Mouse (Mus musculus) mature B cell (primary cell): ENCODE data around the gene Rec8.

ENCODE experiments used
- in situ Hi-C: fragments of 300-500 bp; cut with MboI; formaldehyde crosslinking; loops from 2 replicates; pipeline ENCODE4 v1.14.3; 2019

Rec8 gene

DNA sequence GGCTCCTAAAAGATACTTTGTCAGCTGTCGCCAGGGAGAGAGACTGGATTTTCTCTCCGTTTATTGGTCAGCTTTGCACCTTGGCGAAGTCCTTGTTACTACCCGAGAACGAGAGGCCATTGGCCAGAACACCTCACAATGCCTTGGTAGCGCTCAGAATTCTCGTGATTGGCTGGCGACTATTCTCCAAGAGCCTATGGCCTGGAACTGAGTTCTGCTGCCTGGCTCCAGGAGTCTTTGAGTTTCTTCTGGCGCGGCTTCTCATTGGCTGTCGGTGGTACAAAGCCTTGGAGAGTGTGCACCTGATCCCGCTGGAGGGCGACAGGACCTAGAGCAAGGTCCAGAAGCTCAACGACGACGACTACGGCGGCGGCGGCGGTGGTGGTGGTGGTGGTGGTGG, at the start of gene Rec8:
Rec8 (plus strand) TSS at position 216 of the 400 bp plus-strand sequence.
- in situ Hi-C loops, result no loop called here

DNA sequence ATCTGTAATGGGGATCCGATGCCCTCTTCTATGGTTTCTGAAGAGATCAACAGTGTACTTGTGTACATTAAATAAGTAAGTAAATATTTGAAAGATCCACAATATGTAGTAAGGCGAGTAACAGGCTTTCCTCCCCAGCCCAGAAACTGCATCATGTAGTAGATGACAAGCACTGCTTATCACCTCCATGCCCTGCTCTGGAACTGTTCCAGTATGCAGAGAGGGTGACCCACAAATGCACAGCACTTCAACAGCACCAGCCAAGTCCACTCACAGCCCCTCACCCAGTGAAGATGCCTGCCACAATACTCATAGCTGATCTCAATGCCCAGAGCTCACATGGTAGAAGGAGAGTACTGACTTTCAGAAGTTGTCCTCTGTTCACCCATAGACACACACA, 47.2 kb upstream of the Rec8 start:
- in situ Hi-C loops, result no loop called here

DNA sequence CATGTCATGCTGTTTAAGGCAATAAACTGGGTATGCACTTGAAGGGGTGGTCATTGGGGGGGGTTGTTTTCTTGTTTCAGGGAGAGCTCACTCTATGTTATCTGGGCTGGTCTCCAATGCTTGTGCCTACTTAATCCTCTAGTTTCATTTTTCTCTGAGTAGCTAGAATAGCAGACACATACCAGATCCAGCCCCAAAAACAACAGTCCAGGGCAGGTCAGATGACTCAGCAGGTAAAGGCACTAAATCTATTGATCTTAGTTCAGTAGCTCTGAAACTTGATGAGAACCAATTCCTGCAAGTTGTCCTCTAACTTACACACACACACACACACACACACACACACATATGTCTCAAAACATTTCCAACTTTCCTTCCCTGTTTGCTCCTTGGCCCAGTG, 46.1 kb upstream of the Rec8 start:
- in situ Hi-C loops, result no loop called here

DNA sequence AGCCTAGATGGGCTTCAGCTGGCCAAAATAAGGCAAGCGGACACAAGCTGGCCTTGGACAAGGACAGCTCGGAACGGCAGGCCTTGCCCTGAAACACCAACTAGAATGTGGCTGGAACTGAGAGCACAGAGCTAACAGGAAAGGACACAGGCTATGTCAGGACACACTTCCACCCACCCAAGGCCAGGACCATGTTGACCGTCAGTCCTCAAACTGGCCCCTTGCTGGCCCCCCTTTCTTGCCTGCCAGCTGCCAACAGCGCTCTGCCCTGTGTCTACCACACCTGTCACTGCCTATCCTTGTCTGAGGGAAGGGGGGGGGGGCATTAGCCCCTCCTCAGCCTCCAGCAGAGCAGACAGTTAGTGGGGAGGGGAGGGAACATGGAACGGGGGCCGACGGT, 42.5 kb upstream of the Rec8 start, which contains the start of gene Fitm1:
Fitm1 (plus strand) TSS at position 316 of the 400 bp plus-strand sequence.
- in situ Hi-C loops, result no loop called here

DNA sequence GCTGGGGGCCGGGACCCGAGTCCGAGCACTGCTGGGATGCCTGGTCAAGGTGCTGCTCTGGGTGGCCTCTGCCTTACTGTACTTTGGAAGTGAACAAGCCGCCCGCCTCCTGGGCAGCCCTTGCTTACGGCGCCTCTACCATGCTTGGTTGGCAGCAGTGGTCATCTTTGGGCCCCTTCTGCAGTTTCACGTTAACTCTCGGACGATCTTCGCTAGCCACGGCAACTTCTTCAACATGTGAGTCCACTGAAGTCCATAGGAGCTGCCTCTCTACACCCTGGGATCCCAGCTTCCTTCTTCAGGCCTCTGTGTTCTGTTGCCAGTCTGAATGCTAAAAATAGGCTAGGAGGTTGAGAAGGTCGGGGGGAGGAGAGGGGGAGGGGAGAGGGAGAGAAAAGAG, 42.1 kb upstream of the Rec8 start:
- in situ Hi-C loops, result no loop called here

DNA sequence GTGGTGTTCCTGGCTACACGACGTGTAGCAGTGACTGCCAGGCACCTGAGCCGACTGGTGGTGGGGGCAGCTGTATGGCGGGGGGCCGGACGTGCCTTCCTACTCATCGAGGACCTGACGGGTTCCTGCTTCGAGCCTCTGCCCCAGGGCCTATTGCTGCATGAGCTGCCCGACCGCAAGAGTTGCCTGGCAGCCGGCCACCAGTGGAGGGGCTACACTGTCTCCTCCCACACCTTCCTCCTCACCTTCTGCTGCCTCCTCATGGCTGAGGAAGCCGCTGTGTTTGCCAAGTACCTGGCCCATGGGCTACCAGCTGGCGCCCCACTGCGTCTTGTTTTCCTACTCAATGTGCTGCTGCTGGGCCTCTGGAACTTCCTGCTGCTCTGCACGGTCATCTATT, 41.5 kb upstream of the Rec8 start:
- in situ Hi-C loops, result no loop called here

DNA sequence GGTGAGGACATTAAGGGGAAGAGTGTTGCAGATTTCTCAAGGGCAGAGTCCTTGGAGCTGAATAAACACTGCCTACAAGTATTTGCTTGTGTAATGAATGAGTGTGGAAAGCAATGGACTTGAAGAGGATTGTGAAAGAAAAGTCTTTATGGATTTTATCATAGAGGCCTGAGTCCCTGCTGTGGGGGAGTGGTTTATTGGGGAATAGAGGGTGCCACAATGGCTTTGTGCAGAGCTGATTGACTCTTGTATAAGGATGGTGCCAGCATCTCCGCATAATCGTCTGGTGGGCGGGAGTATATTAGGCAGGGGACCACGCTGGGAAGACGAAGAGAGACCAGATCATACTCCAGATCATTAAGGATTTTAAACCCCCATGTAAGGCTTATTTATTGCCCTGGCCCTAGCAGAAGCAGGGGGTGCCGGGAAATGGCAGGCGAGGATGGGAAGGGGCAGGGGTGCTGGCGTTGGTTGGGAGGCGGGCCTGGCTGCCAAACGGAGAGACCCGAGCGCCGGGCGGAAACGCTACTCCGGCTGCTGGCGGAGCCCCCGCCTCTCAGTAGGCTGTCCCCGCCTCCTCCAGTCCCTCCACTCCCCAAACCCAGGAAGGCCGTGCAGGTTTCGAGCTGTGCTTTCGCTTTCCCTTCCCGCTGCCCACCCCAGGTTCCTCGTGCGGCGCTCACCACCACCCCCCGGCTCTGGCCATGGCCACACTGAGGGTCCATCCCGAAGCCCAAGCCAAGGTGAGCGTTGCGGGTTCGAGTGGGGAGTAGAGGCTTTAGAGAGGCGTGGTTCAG, 39.8 kb upstream of the Rec8 start, which contains the start of gene Psme1:
Psme1 (plus strand) TSS at position 253 of the 797 bp plus-strand sequence.
- in situ Hi-C loops, result no loop called here

DNA sequence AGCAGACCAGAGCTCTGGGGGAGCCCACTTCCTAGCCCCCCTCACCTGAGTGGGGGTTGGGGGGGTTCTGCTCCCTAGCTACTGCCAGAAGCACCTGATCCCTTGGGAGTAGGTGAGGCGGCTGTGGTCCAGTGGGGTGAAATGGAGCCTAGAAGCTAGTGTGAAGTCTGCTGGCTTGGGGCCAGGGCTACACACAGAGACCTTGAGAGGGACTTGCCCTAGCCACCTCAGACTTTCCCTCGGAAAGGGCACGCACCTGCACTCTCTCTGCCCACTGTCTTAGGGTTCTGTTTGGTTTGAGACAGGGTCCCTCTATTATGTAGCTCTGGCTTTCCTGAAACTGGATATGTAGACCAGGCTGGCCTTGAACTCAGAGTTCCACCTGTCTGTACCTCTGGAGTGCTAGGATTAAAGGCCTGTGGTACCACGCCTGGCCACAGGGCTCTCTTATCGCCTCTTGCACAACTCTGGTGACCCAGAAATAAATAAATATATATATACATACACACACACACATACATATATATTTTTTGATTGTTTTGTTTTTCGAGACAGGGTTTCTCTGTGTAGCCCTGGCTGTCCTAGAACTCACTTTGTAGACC, 39.1 kb upstream of the Rec8 start:
- in situ Hi-C loops, result no loop called here

DNA sequence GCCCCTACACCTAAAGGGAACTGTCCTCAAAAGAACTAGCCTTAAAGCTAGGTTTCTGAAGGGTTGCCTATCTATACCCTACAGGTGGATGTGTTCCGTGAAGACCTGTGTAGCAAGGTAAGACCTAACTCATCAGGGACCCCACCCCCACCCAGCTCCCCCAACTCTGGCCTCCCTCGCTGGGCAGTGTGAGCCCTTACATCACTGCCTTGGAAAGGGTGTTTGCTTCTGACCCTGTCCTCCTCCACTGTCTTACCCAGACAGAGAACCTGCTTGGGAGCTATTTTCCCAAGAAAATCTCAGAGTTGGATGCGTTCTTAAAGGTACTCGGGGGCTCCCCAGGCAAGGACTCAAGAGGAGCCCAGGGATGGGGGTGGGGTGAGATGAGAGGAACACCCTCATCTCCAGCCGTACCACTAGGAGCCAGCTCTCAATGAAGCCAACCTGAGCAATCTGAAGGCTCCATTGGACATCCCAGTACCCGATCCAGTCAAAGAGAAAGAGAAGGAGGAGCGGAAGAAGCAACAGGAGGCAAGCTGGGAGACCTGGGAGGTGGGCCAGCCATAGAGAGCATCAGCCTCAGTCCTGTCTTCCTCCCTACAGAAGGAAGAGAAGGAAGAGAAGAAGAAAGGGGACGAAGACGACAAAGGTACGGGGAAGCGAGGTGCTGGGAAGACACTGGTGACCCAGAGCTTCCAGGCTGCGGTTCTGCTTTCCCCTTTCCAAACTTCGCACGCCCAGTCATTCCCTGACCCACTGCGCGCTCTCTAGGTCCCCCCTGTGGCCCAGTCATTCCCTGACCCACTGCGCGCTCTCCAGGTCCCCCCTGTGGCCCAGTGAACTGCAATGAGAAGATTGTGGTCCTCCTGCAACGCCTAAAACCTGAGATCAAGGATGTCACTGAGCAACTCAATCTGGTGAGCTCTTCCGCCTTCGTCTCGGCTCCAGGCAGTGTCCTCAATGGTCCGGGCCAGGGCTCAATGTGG, 38.0 kb upstream of the Rec8 start:
- in situ Hi-C loops, result no loop called here

DNA sequence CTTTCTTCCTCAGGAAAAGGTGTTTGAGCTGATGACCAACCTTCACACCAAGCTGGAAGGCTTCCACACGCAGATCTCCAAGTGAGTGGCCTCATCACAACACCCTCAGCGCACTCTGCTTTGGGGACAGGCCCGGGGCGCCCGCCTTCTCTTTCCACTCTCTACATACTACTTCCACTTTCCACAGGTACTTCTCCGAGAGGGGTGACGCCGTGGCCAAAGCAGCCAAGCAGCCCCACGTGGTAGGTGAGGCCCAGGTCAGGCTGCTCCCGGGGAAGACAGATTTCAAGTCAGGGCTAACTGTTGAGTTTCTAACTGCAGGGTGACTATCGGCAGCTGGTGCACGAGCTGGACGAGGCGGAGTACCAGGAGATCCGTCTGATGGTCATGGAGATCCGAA, 37.1 kb upstream of the Rec8 start:
- in situ Hi-C loops, result no loop called here

DNA sequence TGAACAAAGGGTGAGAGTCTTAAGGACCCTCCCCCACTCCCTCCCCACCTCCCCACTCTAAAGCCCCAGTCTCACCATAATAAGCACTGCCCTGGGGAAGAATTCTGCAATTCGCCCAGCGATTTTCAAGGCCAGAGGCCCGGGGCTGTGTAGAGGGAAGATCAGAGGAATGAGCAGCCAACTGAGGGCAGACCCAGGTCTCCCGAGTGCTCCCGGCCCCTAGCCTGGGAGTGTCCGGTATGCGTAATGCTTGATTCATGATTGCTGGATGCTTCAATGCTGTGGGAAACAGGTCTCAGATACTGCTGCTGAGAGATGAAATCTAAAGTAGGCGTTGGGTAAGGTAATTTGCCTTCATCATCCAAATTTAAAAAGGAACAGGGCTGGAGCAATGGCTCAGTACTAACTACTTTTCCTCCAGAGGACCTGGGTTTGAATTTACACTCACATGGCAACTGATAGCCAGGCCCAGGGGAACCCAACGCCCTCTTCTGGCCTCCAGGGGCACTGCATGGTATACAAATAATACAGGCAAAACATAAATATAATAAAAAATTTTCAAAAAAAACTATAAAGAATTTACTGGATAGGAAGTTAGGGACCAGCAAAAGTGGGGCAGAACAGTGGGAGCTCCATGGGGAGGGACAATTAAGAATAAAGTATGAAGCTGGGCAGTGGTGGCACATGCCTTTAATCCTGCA, 35.7 kb upstream of the Rec8 start:
- in situ Hi-C loops, result no loop called here

DNA sequence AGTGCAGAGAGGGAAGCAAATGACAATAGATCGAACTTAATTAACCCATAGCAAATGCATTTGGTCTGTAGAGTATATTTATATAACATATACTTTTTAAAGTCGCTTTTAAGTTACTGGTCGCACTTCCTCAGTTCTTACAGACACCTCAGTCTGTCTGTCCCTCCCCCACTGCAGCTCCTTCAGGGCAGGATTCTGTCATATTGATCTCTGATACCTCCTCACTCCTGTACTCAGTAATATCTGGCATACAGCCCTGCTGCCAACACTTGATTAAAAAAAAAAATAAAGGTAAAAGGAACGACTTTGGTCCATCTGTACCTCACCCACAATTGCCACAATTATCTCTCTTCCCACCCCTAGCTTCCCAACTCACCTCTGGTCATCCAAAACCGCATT, 33.5 kb upstream of the Rec8 start:
- in situ Hi-C loops, result no loop called here

DNA sequence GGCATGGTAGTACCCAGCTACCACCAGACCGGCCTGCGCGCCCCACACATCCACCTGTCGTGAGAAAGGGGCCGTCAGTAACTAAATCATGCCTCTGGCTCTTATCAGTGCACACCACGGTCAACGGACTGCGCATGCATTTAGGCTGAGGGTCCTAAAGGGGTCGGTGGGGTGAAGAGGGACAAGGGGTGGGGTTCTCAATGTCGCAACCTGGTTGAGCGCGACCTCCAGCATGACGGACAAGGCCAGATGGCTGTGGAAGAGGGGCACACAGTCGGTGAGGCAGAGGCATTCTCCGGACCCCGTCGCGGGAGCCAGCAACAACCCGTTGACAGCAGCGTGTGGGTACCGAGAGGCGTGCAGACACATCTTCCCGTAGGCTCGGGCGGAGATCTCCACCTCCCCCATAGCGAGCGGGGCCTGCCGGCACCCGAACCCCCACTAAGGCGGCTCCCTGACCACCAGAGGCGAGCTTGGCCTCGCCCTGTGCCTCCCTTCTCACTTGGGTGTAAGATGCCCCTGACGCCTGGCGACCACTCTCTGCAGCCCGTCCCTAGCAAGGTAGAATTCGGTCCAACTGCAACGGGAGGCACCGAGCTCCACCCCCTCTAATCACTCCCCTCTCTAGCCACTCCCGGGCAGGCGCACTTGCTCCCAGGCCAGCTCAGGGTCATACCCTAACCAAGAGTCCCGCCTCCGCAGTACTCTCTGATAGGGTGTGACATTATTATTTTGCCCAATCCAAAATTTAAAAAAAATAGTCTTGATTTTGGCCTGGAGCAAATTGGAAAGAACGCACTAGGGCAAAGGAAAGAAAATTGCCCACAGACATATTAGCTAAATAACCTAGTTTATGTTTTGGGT, 32.9 kb upstream of the Rec8 start, which contains the start of gene Emc9:
Emc9 (minus strand) TSS at position 601 of the 864 bp plus-strand sequence.
- in situ Hi-C loops, result no loop called here

DNA sequence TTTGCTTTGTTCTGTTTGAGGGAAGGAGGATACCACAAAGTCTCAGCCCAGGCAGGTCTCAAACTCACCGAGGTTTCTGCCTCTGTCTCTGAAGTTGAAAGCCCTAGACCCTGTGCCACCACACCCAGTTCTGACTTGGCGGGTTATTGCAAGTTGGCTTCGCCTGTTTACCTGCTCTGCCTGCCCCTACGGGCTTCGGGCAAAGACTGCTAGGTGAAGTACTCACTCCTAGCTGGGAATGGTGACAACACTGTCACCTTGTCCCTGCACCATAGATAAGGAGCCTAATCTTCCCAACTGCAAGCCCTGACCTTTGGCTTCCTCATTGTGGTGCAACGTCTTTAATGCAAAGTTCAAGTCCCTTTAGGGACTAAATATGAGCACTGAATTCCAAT, 32.3 kb upstream of the Rec8 start:
- in situ Hi-C loops, result no loop called here

DNA sequence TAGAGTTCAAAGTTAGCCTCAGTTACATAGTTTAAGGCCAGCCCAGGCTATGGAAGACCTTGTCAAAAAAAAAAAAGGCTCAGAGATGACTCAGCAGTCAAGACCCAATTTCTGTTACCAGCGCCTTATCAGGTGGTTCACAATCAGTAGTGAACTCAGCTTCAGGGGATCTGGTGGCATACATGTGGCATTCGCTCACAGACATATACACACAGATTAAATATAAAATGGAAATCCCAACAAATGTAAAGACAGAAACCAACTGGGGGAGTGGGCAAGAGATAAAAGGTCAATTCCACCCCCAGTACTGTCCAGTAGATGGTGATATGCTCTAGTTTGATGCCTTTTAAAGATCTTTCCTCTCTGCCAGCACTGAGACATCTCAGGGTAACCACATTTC, 31.7 kb upstream of the Rec8 start:
- in situ Hi-C loops, result no loop called here

DNA sequence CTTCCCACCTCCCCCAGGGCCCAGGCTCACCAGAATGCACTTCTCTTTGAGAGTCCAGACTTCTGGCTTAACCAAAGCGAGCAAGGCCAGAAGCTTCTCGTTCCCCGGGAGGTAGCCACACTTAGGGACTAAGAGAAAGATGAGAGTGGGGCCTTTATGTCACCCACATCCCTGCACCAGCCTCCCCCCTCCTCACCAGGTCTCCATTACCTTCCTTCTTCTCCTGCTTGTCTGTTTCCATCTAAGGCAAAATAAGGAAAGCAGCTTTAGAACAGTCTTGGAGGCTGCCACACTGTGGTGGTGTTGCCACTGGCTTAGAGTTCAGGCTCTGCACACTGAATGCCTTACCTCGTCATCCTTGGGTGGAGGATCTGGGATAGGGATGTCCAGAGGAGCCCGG, 28.6 kb upstream of the Rec8 start:
- in situ Hi-C loops, result no loop called here

DNA sequence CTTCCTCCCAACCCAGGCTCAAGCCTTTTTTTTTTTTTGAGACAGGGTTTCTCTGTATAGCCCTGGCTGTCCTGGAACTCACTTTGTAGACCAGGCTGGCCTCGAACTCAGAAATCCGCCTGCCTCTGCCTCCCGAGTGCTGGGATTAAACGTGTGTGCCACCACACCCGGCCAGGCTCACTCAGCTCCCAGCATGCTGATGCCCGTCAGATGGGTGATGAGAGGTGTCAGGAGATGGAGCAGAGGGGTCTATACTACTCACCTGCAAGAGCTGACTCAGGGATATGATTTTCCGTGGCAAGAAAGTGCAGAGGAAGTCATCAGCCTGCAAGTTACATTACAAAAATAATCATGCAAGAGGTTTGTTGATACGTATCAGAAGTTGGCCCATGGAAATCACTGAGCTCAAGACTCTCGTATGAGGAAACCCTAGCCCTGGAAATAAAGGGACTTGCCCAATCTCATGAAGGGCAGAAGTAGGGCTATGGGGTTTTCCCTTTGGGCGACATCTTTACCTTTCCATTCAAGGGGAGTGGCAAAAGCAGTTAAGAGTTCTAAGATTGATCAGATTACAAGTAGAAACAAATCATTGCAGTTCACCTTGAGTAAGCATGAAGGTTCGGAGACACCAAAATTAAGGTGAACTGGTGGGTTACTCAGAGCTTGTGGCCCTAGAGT, 27.9 kb upstream of the Rec8 start:
- in situ Hi-C loops, result no loop called here

DNA sequence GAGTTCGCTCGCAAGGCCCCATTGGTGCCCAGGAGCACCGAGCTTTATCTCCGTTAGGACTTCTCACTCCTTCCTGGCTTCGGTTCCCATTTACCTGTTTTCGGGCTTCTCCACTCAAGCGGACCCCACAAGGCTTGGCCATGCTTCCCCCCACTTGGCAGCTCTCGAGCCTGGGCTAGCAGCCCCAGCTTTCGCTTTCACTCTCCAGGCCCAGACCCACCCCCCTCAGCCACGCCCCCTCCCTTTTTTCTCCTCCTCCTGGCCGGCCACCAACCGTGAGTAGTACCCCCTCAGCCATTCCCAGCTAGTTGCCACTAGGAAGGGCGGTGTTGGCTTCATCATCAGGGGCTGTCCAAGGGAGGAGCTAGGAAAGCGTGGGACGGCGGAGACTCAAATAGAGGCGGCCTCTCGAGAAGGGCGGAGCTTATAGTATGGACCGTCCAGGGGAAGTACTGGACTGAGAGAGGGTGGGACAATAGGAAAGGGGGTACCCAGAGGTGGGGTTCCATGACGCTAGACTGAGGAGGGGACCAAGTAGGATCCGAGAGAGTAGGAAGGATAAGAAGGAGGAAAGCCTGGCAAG, 27.0 kb upstream of the Rec8 start, which contains the start of gene Psme2:
Psme2 (minus strand) TSS at position 366 of the 583 bp plus-strand sequence.
- in situ Hi-C loops, result no loop called here

DNA sequence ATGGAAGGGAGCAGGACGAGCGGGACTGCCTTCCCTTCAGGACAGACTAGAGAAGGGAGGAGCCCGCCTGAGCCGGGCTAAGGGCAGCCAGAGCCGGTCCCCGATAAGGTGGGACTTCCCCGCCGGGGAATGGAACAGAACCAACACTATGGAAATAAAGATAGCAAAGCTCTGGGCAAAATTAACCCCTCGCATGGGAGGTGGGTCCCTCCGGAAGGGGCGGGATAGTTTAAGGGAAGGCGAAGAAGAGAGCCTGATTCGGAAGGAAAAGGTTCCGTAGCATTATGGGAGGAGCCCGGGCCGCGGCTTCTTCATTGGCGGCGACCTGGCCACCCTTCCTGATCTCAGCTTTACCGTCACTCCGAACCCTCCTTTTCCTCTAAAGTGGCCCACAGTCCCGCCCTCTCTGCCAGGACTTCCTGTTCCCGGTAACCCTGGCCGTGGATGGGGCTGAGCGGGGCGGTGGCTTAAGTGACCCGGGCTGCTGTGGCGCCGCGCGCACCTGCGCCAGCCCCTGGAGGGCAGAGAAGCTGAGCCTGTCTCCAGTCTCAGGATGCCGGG, 26.4 kb upstream of the Rec8 start, which contains the start of gene Rnf31:
Rnf31 (plus strand) TSS at position 378 of the 561 bp plus-strand sequence.
- in situ Hi-C loops, result no loop called here
